Mouse (Mus musculus): Measurements from ENCODE around the gene Slc34a1. TPM values are rescaled to one million over a fixed set of nuclear protein-coding genes. Genes with fewer than 3 reads are reported as not detected.

Gene Slc34a1
- polyA plus RNA-seq (2012; rRNA removed), result 9,073 and 10,701 TPM in 2 replicates

GRCm38 (mm10) chr13:55398088-55398487 lies at the start of gene Slc34a1:
Gene Slc34a1, plus strand, starts transcription at chr13:55398187.
- Histone ChIP-seq H3K4me1 (ENCODE audit: control insufficient read depth, insufficient read depth, low read length) (0 out of 2 replicates have a peak, but pooled peaks cover 4% of the 10 kb centered on the region), H3K27ac (ENCODE audit: insufficient read depth, low read depth, low read length) (peak within 1 kb of the TSS; percentile 48), H3K4me3 (ENCODE audit: insufficient read depth, low read depth, low read length) (no peak within 1 kb of the TSS), H3K27me3 (replicated peaks; ENCODE audit: control insufficient read depth, insufficient read depth, low read length) (no peaks in the 10 kb centered on the region), H3K36me3 (ENCODE audit: control insufficient read depth, insufficient read depth, low read length) (peaks cover 7% of the 10 kb centered on the region; the same call in 1 of the 2 replicates)
- 46% methylated on average over 1 of the region's 1 CpGs for WGBS
- no peak for DNase-seq
- no peak for TF ChIP-seq POLR2A (IDR thresholded peaks at IDR 0.05; ENCODE audit: low read depth, low read length)
- no peak for TF ChIP-seq CTCF (conservative IDR thresholded peaks at IDR 0.05; ENCODE audit: insufficient read depth, insufficient read length, low read depth, low read length)

GRCm38 (mm10) chr13:55361145-55361544 lies 36.8 kb upstream of the Slc34a1 start:
- peak overlapping the region; percentile 9; the same call in 1 of the 2 replicates for H3K4me3 ChIP-seq (ENCODE audit: insufficient read depth, low read depth, low read length)
- DNase-seq, result no peak
- H3K36me3 ChIP-seq (ENCODE audit: control insufficient read depth, insufficient read depth, low read length), result no peaks in the 10 kb centered on the region

GRCm38 (mm10) chr13:55361974-55362452 lies 36.0 kb upstream of the Slc34a1 start:
- peak overlapping the region; percentile 73 for H3K27ac ChIP-seq (ENCODE audit: insufficient read depth, low read depth, low read length)
- WGBS, result under 1% methylated on average over 32 of the region's 32 CpGs
- H3K27me3 ChIP-seq (replicated peaks; ENCODE audit: control insufficient read depth, insufficient read depth, low read length), result no peaks in the 10 kb centered on the region
- TF ChIP-seq POLR2A (IDR thresholded peaks at IDR 0.05; ENCODE audit: low read depth, low read length) (no peak), CTCF (conservative IDR thresholded peaks at IDR 0.05; ENCODE audit: insufficient read depth, insufficient read length, low read depth, low read length) (no peak)
- H3K4me3 ChIP-seq (ENCODE audit: insufficient read depth, low read depth, low read length), result peak overlapping the region; percentile 99
- peaks cover 10% of the 10 kb centered on the region; the same call in 1 of the 2 replicates for H3K4me1 ChIP-seq (ENCODE audit: control insufficient read depth, insufficient read depth, low read length)
- no peak for DNase-seq
- no peaks in the 10 kb centered on the region for H3K36me3 ChIP-seq (ENCODE audit: control insufficient read depth, insufficient read depth, low read length)

More at GRCm38 (mm10) chr13:55361145-55361544, 36.8 kb upstream of the Slc34a1 start:
- TF ChIP-seq POLR2A (IDR thresholded peaks at IDR 0.05; ENCODE audit: low read depth, low read length), result no peak
- TF ChIP-seq CTCF (conservative IDR thresholded peaks at IDR 0.05; ENCODE audit: insufficient read depth, insufficient read length, low read depth, low read length), result no peak
- no peak overlapping the region for H3K27ac ChIP-seq (ENCODE audit: insufficient read depth, low read depth, low read length)
- no peaks in the 10 kb centered on the region for H3K27me3 ChIP-seq (replicated peaks; ENCODE audit: control insufficient read depth, insufficient read depth, low read length)
- peaks cover 10% of the 10 kb centered on the region; the same call in 1 of the 2 replicates for H3K4me1 ChIP-seq (ENCODE audit: control insufficient read depth, insufficient read depth, low read length)

GRCm38 (mm10) chr13:55362453-55363060 lies 35.4 kb upstream of the Slc34a1 start, which contains the start of gene Lman2:
Gene Lman2, minus strand, starts transcription at chr13:55362783.
- peaks cover 10% of the 10 kb centered on the region; the same call in 1 of the 2 replicates for H3K4me1 ChIP-seq (ENCODE audit: control insufficient read depth, insufficient read depth, low read length)
- H3K4me3 ChIP-seq (ENCODE audit: insufficient read depth, low read depth, low read length), result peak within 1 kb of the TSS; percentile 99
- H3K36me3 ChIP-seq (ENCODE audit: control insufficient read depth, insufficient read depth, low read length), result no peaks in the 10 kb centered on the region
- H3K27me3 ChIP-seq (replicated peaks; ENCODE audit: control insufficient read depth, insufficient read depth, low read length), result no peaks in the 10 kb centered on the region
- DNase-seq, result peak; percentile 99
- no peak for TF ChIP-seq CTCF (conservative IDR thresholded peaks at IDR 0.05; ENCODE audit: insufficient read depth, insufficient read length, low read depth, low read length)
- peak; percentile 10 for TF ChIP-seq POLR2A (IDR thresholded peaks at IDR 0.05; ENCODE audit: low read depth, low read length)
- H3K27ac ChIP-seq (ENCODE audit: insufficient read depth, low read depth, low read length), result peak within 1 kb of the TSS; percentile 73
- WGBS, result under 1% methylated on average over 35 of the region's 35 CpGs

GRCm38 (mm10) chr13:55368401-55368800 lies 29.6 kb upstream of the Slc34a1 start:
- H3K4me1 ChIP-seq (ENCODE audit: control insufficient read depth, insufficient read depth, low read length), result no peaks in the 10 kb centered on the region
- TF ChIP-seq CTCF (conservative IDR thresholded peaks at IDR 0.05; ENCODE audit: insufficient read depth, insufficient read length, low read depth, low read length), result peak; percentile 40
- no peak for TF ChIP-seq POLR2A (IDR thresholded peaks at IDR 0.05; ENCODE audit: low read depth, low read length)
- WGBS, result 78% methylated on average over 7 of the region's 7 CpGs
- peak; percentile 41 for DNase-seq
- no peaks in the 10 kb centered on the region for H3K36me3 ChIP-seq (ENCODE audit: control insufficient read depth, insufficient read depth, low read length)
- H3K4me3 ChIP-seq (ENCODE audit: insufficient read depth, low read depth, low read length), result no peak overlapping the region
- no peak overlapping the region for H3K27ac ChIP-seq (ENCODE audit: insufficient read depth, low read depth, low read length)
- H3K27me3 ChIP-seq (replicated peaks; ENCODE audit: control insufficient read depth, insufficient read depth, low read length), result no peaks in the 10 kb centered on the region

GRCm38 (mm10) chr13:55369531-55370114 lies 28.4 kb upstream of the Slc34a1 start, which contains the start of gene Rgs14:
Gene Rgs14, plus strand, starts transcription at chr13:55369732.
- Histone ChIP-seq H3K4me3 (ENCODE audit: insufficient read depth, low read depth, low read length) (peak within 1 kb of the TSS; percentile 19), H3K27ac (ENCODE audit: insufficient read depth, low read depth, low read length) (peak within 1 kb of the TSS; percentile 30; the same call in 1 of the 2 replicates), H3K4me1 (ENCODE audit: control insufficient read depth, insufficient read depth, low read length) (no peaks in the 10 kb centered on the region), H3K36me3 (ENCODE audit: control insufficient read depth, insufficient read depth, low read length) (no peaks in the 10 kb centered on the region), H3K27me3 (replicated peaks; ENCODE audit: control insufficient read depth, insufficient read depth, low read length) (no peaks in the 10 kb centered on the region)
- 42% methylated on average over 13 of the region's 13 CpGs for WGBS
- peak; percentile 24 for DNase-seq
- TF ChIP-seq POLR2A (IDR thresholded peaks at IDR 0.05; ENCODE audit: low read depth, low read length) (no peak), CTCF (conservative IDR thresholded peaks at IDR 0.05; ENCODE audit: insufficient read depth, insufficient read length, low read depth, low read length) (no peak)

GRCm38 (mm10) chr13:55370234-55370633 lies 27.8 kb upstream of the Slc34a1 start:
- Histone ChIP-seq H3K36me3 (ENCODE audit: control insufficient read depth, insufficient read depth, low read length) (no peaks in the 10 kb centered on the region), H3K4me1 (ENCODE audit: control insufficient read depth, insufficient read depth, low read length) (no peaks in the 10 kb centered on the region), H3K27me3 (replicated peaks; ENCODE audit: control insufficient read depth, insufficient read depth, low read length) (no peaks in the 10 kb centered on the region), H3K27ac (ENCODE audit: insufficient read depth, low read depth, low read length) (0 out of 2 replicates have a peak overlapping the region, but pooled peaks have one; percentile 30), H3K4me3 (ENCODE audit: insufficient read depth, low read depth, low read length) (peak overlapping the region; percentile 19; the same call in 1 of the 2 replicates)
- TF ChIP-seq CTCF (conservative IDR thresholded peaks at IDR 0.05; ENCODE audit: insufficient read depth, insufficient read length, low read depth, low read length), result no peak
- no peak for TF ChIP-seq POLR2A (IDR thresholded peaks at IDR 0.05; ENCODE audit: low read depth, low read length)
- DNase-seq, result peak; percentile 88
- 32% methylated on average over 3 of the region's 3 CpGs for WGBS

All from kidney, adult 2 months (tissue).